Mouse (Mus musculus) ovary, adult 10 weeks (tissue): Measurements from ENCODE around the gene Cidec. TPM values are rescaled to one million over a fixed set of nuclear protein-coding genes. Genes with fewer than 3 reads are reported as not detected.

Experiments
- polyA plus RNA-seq: library from polyadenylated mRNA; stranded (reverse); fragments of 350-450 nt; fragmentation: Illumina TruSeq; extraction: RNeasy Lipid Tissue Mini Kit (QIAGEN cat#74804); gene quantifications from one replicate; pipeline ENCODE4 v1.2.3, GENCODE M21; 2014

Cidec gene
- polyA plus RNA-seq: 0.54 TPM

GRCm38 (mm10) chr6:113435664-113436205 is at the start of gene Cidec:
TSS of gene Cidec (minus strand) at chr6:113435760.

GRCm38 (mm10) chr6:113483100-113483615 is 47.6 kb upstream of the Cidec start, which contains the start of gene Creld1:
TSS of gene Creld1 (plus strand) at chr6:113483297.

GRCm38 (mm10) chr6:113471297-113471936 is 35.9 kb upstream of the Cidec start, which contains the start of gene Il17rc:
TSS of gene Il17rc (plus strand) at chr6:113471427.

GRCm38 (mm10) chr6:113457952-113458534 is 22.5 kb upstream of the Cidec start, which contains the start of gene Il17re:
TSS of gene Il17re (plus strand) at chr6:113458484.

GRCm38 (mm10) chr6:113442442-113443090 is 7.0 kb upstream of the Cidec start, which contains the start of gene Jagn1:
TSS of gene Jagn1 (plus strand) at chr6:113442569.

GRCm38 (mm10) chr6:113419199-113419587 is 16.4 kb downstream of the Cidec start, which contains the start of gene Rpusd3:
TSS of gene Rpusd3 (minus strand) at chr6:113419340.

GRCm38 (mm10) chr6:113388960-113389359 is 46.6 kb downstream of the Cidec start, which contains the start of gene Ttll3:
TSS of gene Ttll3 (plus strand) at chr6:113389260.

GRCm38 (mm10) chr6:113377496-113378385 is 57.8 kb downstream of the Cidec start, which contains the start of the genes Tada3 and Arpc4:
TSS of gene Tada3 (minus strand) at chr6:113377883.
TSS of gene Arpc4 (plus strand) at chr6:113378115.

Other genes with a start within 250 kb of the Cidec start
- gene Lhfpl4, start 240.4 kb downstream of the Cidec start, polyA plus RNA-seq: 0.20 TPM
- 35.6 TPM for gene Mtmr14, start 197.9 kb downstream of the Cidec start, polyA plus RNA-seq
- 0.20 TPM for gene Cpne9, start 153.5 kb downstream of the Cidec start, polyA plus RNA-seq
- 3.5 TPM for gene Brpf1, start 128.6 kb downstream of the Cidec start, polyA plus RNA-seq
- 3.6 TPM for gene Ogg1, start 108.8 kb downstream of the Cidec start, polyA plus RNA-seq
- gene Camk1, start 91.8 kb downstream of the Cidec start, polyA plus RNA-seq: 23.9 TPM
- 3.1 TPM for gene Tada3, start 57.9 kb downstream of the Cidec start, polyA plus RNA-seq
- gene Arpc4, start 57.6 kb downstream of the Cidec start, polyA plus RNA-seq: 117 TPM
- gene Ttll3, start 46.5 kb downstream of the Cidec start, polyA plus RNA-seq: not detected
- not detected for gene Rpusd3, start 16.4 kb downstream of the Cidec start, polyA plus RNA-seq
- 22.8 TPM for gene Jagn1, start 6.8 kb upstream of the Cidec start, polyA plus RNA-seq
- gene Il17re, start 22.7 kb upstream of the Cidec start, polyA plus RNA-seq: 0.57 TPM
- 0.77 TPM for gene Il17rc, start 35.7 kb upstream of the Cidec start, polyA plus RNA-seq
- gene Creld1, start 47.5 kb upstream of the Cidec start, polyA plus RNA-seq: 1.2 TPM
- gene Prrt3, start 66.2 kb upstream of the Cidec start, polyA plus RNA-seq: not detected
- 111 TPM for gene Emc3, start 95.9 kb upstream of the Cidec start, polyA plus RNA-seq
- gene Fancd2, start 95.9 kb upstream of the Cidec start, polyA plus RNA-seq: 4.6 TPM
- gene Fancd2os, start 165.0 kb upstream of the Cidec start, polyA plus RNA-seq: 0.34 TPM
- gene Brk1, start 169.0 kb upstream of the Cidec start, polyA plus RNA-seq: 43.7 TPM
- 38.4 TPM for gene Vhl, start 188.2 kb upstream of the Cidec start, polyA plus RNA-seq
- 3.0 TPM for gene Irak2, start 202.7 kb upstream of the Cidec start, polyA plus RNA-seq